In genomic region chr7:18990601-18991295, GRCm38 (mm10) we compare ENCODE assay signal across 8 mouse cellular contexts. TPM values are rescaled to one million over a fixed set of nuclear protein-coding genes. Genes with fewer than 3 reads are reported as not detected.
DNase-seq lines count a peak whose midpoint lies in the region; ATAC-seq lines count a peak whose summit lies in the region.

Mypop (plus strand) TSS chr7:18991245.

- peak within 1 kb of the TSS; percentile 60 for H3K4me3 ChIP-seq in lung, embryonic 16.5 days (ENCODE audit: low read length)

- H3K36me3 ChIP-seq in lung, embryonic 16.5 days (ENCODE audit: control insufficient read depth, insufficient read depth, low read length) = 0 out of 2 replicates have a peak, but pooled peaks cover under 1% of the 10 kb centered on the region

- H3K4me2 ChIP-seq in lung, embryonic 16.5 days (ENCODE audit: low read depth, low read length) = peak within 1 kb of the TSS; percentile 86

- peak within 1 kb of the TSS; percentile 64 for H3K9ac ChIP-seq in lung, embryonic 16.5 days (ENCODE audit: low read length)

- peaks cover 27% of the 10 kb centered on the region for H3K4me1 ChIP-seq in lung, embryonic 16.5 days (replicated peaks; ENCODE audit: control insufficient read depth, insufficient read depth, low read length)

- WGBS in lung, embryonic 16.5 days = under 1% methylated on average over 37 of the region's 37 CpGs

- DNase-seq in MEL-GATA-1-ER (ENCODE audit: extremely low read depth, low read depth) = peak; percentile 98
- peak; percentile 100 for DNase-seq in cerebellum, adult 8-10 months
- DNase-seq in forelimb bud, embryonic 11.5 days (ENCODE audit: low read depth, low spot score) = peak; percentile 100
- peak; percentile 99 for DNase-seq in layer of hippocampus, adult 9-10 months (ENCODE audit: low spot score)
- DNase-seq in ovary, postnatal 10 days (ENCODE audit: low spot score) = peak; percentile 99
- DNase-seq in thymus, postnatal 10 days (ENCODE audit: low spot score in 2 of 2) = peak; percentile 98

- H3K9me3 ChIP-seq in lung, embryonic 16.5 days (ENCODE audit: control insufficient read depth, low read length) = no peaks in the 10 kb centered on the region

- peak; percentile 88 for ATAC-seq in hematopoietic stem cell, adult 5-6 weeks (replicated peaks in 1 of 2; ENCODE audit: insufficient read depth in 1 of 2, low FRiP score in 2 of 2, low TSS enrichment in 1 of 2, low read depth in 1 of 2, poor library complexity in 2 of 2, severe bottlenecking in 2 of 2)
- peak; percentile 95 for ATAC-seq in lung, embryonic 16.5 days (ENCODE audit: low read depth)

- peak within 1 kb of the TSS; percentile 77 for H3K27ac ChIP-seq in lung, embryonic 16.5 days (ENCODE audit: low read length)

- peaks cover 18% of the 10 kb centered on the region for H3K27me3 ChIP-seq in lung, embryonic 16.5 days (ENCODE audit: control insufficient read depth, insufficient read depth, low read depth, low read length)

RNA-seq across cellular contexts. Expression of gene Mypop, which starts in this region (rescaled TPM):
- total RNA-seq in hematopoietic stem cell, adult 5-6 weeks (2017) = 0.10 and 0.69 TPM in 2 replicates
- polyA plus RNA-seq in lung, embryonic 16.5 days (2015; fragmentation: Nextera tagmentation; extraction: Ambion mirVana) = 2.1 and 2.8 TPM in 2 replicates

Comparison
In these comparisons a context has a peak if more than half of its experiments do, and no peak if none do; other contexts are left out.
1. Peak in every context shown above with its lines: DNase-seq, ATAC-seq, H3K4me3 ChIP-seq and H3K27ac ChIP-seq.
2. Peak in ATAC-seq in hematopoietic stem cell, adult 5-6 weeks; RNA of the gene not detected or under 1 TPM.